Comparison of ENCODE assay signal across 8 mouse cellular contexts in the genomic region with DNA sequence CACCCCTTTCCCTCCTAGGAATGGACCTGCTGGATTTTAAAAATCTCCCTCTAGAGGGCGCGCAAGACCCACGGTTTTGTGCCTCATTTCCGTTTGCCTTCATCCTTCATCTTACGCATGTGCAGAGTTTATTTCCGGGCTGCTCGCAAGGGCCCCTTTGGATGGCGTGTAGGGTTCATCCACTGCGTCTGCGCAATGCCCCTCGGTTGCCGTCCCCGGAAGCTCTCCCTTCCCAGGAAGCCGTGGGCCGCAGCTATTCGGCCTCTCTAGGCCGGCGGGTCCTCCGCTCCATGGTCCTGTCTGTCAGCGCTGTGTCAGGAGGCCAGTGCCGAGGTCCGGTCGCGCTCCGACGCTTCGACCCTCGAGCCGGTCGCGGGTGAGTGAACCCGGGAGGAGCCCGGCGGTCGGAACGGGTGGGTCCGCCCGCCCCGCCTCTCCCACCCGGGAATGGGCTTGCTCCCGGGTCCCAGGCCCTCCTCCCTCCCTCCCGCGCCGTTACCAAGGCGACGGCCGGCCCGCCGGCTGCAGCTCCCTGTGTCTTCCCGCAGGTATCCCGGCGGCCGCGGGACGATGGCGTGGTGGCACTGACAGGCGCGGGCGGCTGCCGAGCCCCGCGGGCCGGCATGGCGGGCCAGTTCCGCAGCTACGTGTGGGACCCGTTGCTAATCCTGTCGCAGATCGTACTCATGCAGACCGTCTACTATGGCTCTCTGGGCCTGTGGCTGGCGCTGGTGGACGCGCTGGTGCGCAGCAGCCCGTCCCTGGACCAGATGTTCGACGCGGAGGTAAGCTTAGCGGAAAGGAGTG. TPM values are rescaled to one million over a fixed set of nuclear protein-coding genes. Genes with fewer than 3 reads are reported as not detected.
DNase-seq lines count a peak whose midpoint lies in the region; ATAC-seq and TF ChIP-seq lines count a peak whose summit lies in the region.

Gene Gm20458 (plus strand): TSS at position 223 of the 807 bp plus-strand sequence.

- H3K4me3 ChIP-seq in bone marrow macrophage, adult 2 months (ENCODE audit: insufficient read depth, low read length), result peak within 1 kb of the TSS; percentile 79
- H3K4me3 ChIP-seq in embryonic fibroblast, embryonic 13.5 days (ENCODE audit: insufficient read depth, low read length), result peak within 1 kb of the TSS; percentile 69
- H3K4me3 ChIP-seq in kidney, embryonic 14.5 days (ENCODE audit: low read length), result peak within 1 kb of the TSS; percentile 90
- peak within 1 kb of the TSS; percentile 98 for H3K4me3 ChIP-seq in limb, embryonic 15.5 days

- H3K27me3 ChIP-seq in kidney, embryonic 14.5 days (ENCODE audit: control insufficient read depth, insufficient read depth, low read length), result no peaks in the 10 kb centered on the region
- no peaks in the 10 kb centered on the region for H3K27me3 ChIP-seq in limb, embryonic 15.5 days

- TF ChIP-seq CTCF in bone marrow macrophage, adult 2 months (IDR thresholded peaks at IDR 0.05; ENCODE audit: low read depth, low read length), result no peak
- peak; percentile 44; the same call in 1 of the 2 replicates for TF ChIP-seq CTCF in embryonic fibroblast, embryonic 13.5 days (IDR thresholded peaks at IDR 0.05; ENCODE audit: borderline replicate concordance, insufficient read depth, low read length)

- H3K27ac ChIP-seq in bone marrow macrophage, adult 2 months (ENCODE audit: insufficient read depth, low read depth, low read length), result peak within 1 kb of the TSS; percentile 55
- H3K27ac ChIP-seq in embryonic fibroblast, embryonic 13.5 days (ENCODE audit: insufficient read depth, low read length), result peak within 1 kb of the TSS; percentile 29; the same call in 1 of the 2 replicates
- peak within 1 kb of the TSS; percentile 76 for H3K27ac ChIP-seq in kidney, embryonic 14.5 days (ENCODE audit: low read depth, low read length)
- H3K27ac ChIP-seq in limb, embryonic 15.5 days, result peak within 1 kb of the TSS; percentile 89

- TF ChIP-seq POLR2A in bone marrow macrophage, adult 2 months (IDR thresholded peaks at IDR 0.05; ENCODE audit: borderline replicate concordance, low read depth, low read length), result no peak
- TF ChIP-seq POLR2A in embryonic fibroblast, embryonic 13.5 days (IDR thresholded peaks at IDR 0.05; ENCODE audit: low read depth, low read length), result peak; percentile 81

- peak; percentile 97 for ATAC-seq in kidney, embryonic 14.5 days (ENCODE audit: low FRiP score, low TSS enrichment)
- peak; percentile 96 for ATAC-seq in limb, embryonic 15.5 days (ENCODE audit: insufficient number of reproducible peaks, low FRiP score, low TSS enrichment, low read depth)

- under 1% methylated on average over 72 of the region's 79 CpGs for WGBS in kidney, embryonic 14.5 days
- WGBS in limb, embryonic 15.5 days, result under 1% methylated on average over 54 of the region's 79 CpGs

- no peaks in the 10 kb centered on the region for H3K9me3 ChIP-seq in kidney, embryonic 14.5 days (ENCODE audit: control insufficient read depth, low read length)
- H3K9me3 ChIP-seq in limb, embryonic 15.5 days, result no peaks in the 10 kb centered on the region

- peaks cover 33% of the 10 kb centered on the region for H3K4me1 ChIP-seq in bone marrow macrophage, adult 2 months (ENCODE audit: control insufficient read depth, insufficient read depth, low read length)
- H3K4me1 ChIP-seq in embryonic fibroblast, embryonic 13.5 days (ENCODE audit: control insufficient read depth, insufficient read depth, low read length), result peaks cover 9% of the 10 kb centered on the region
- peaks cover 15% of the 10 kb centered on the region for H3K4me1 ChIP-seq in kidney, embryonic 14.5 days (ENCODE audit: control insufficient read depth, insufficient read depth, low read length)
- peaks cover 20% of the 10 kb centered on the region for H3K4me1 ChIP-seq in limb, embryonic 15.5 days

- H3K36me3 ChIP-seq in kidney, embryonic 14.5 days (ENCODE audit: control insufficient read depth, insufficient read depth, low read length), result peaks cover 21% of the 10 kb centered on the region
- H3K36me3 ChIP-seq in limb, embryonic 15.5 days, result peaks cover 25% of the 10 kb centered on the region

- peak; percentile 98 for DNase-seq in A20 (ENCODE audit: low read depth, low spot score)
- DNase-seq in heart, adult 9 months (ENCODE audit: low spot score in 2 of 2), result peak; percentile 97 to 98
- DNase-seq in monocyte, adult 2 months (ENCODE audit: low read depth in 1 of 2, low spot score in 2 of 2), result peak; percentile 88 to 92
- peak; percentile 97 for DNase-seq in spleen, postnatal 36 days (ENCODE audit: low spot score in 2 of 2)

- peak within 1 kb of the TSS; percentile 79 for H3K9ac ChIP-seq in kidney, embryonic 14.5 days (ENCODE audit: low read depth, low read length)
- peak within 1 kb of the TSS; percentile 83 for H3K9ac ChIP-seq in limb, embryonic 15.5 days

- peak within 1 kb of the TSS; percentile 73 for H3K4me2 ChIP-seq in kidney, embryonic 14.5 days (replicated peaks; ENCODE audit: low read depth, low read length)
- H3K4me2 ChIP-seq in limb, embryonic 15.5 days, result peak within 1 kb of the TSS; percentile 72

RNA-seq across cellular contexts. Expression of gene Gm20458, which starts in this region (rescaled TPM):
- not detected in 2 replicates for polyA plus RNA-seq in bone marrow macrophage, adult 2 months (2012; ENCODE audit: insufficient read depth, insufficient read length, missing spikeins)
- polyA plus RNA-seq in embryonic fibroblast, embryonic 13.5 days (2011; ENCODE audit: insufficient read length, low read depth, missing spikeins), result 4.1 and 5.8 TPM in 2 replicates
- polyA plus RNA-seq in kidney, embryonic 14.5 days (2014; fragmentation: Nextera tagmentation; extraction: Ambion mirVana), result 7.1 and 8.4 TPM in 2 replicates
- 11.0 and 12.2 TPM in 2 replicates for polyA plus RNA-seq in limb, embryonic 15.5 days (2015; fragmentation: Nextera tagmentation; extraction: Ambion mirVana)

Comparison
In these comparisons a context has a peak if more than half of its experiments do, and no peak if none do; other contexts are left out.
1. Peak in every context shown above with its lines: DNase-seq, ATAC-seq, H3K4me3 ChIP-seq and H3K27ac ChIP-seq.
2. H3K27ac ChIP-seq: peak in every context shown above with its lines; median percentile 89 in limb, embryonic 15.5 days; 76 in kidney, embryonic 14.5 days; 55 in bone marrow macrophage, adult 2 months; 29 in embryonic fibroblast, embryonic 13.5 days.